Mouse (Mus musculus) CD4-positive, CD25-positive, alpha-beta regulatory T cell, adult 4 months (primary cell): ENCODE data around the gene Gm19402. TPM values are rescaled to one million over a fixed set of nuclear protein-coding genes. Genes with fewer than 3 reads are reported as not detected.
A peak's percentile ranks its signal among the peaks of the same experiment; 100 is the strongest.
"Not testable (repeated sequence)": the region's sequence is repeated elsewhere in the genome, so short reads cannot be mapped to it uniquely, and the experiment has no call there.

Experiments used
- ATAC-seq: one replicate; pipeline ENCODE4 v1.8.0; 2017
- polyA plus RNA-seq, 2 experiments: library from polyadenylated mRNA; unstranded; fragments of 100-300 nt; shearing (Covaris generic); gene quantifications; one replicate each; pipeline ENCODE4 v1.2.1; 2017

The Gm19402 gene
- polyA plus RNA-seq: not detected

- not testable (repeated sequence) for ATAC-seq
Observed at GRCm38 (mm10) chr10:77690356-77690807, at the start of gene Gm19402. Gene Gm19402 (minus strand): TSS chr10:77690757.

DNA sequence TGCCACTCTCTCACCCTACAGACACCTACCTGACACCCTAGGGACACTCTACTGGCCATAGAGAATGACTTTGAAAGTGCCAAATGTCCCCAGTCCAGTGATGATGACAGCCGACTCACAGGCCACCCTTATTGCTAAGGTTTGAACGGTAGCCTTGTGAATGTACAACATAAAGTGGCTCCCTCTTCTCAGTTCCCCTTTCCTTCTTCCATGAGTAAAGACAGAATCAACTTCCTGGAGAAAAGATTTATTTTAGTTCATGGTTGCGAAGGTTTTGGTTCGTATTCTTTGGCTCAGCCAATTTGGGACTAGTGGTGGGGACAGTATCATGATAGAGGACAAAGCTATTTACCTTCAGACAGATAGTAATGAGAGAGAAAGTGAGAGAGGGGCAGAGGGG lies 48.4 kb upstream of the Gm19402 start:
- ATAC-seq: no peak

DNA sequence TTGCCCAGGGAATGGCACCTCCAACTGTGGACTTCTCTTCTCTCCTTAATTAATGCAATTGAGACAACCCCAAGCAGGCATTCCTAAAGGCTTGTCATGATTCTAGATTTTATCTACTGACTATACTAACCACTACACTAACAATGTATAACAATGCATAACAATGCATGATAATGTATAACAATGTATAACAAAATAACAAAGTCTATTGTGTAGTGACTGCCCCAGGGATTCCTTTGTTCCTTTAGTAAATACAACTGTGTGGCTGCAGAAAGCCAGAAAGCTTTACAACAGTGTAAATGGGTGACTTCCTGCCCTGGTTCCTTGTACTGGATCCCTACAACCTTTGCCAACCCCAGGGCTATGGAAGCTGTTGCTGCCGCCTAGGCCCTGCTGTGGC lies 45.4 kb upstream of the Gm19402 start:
- ATAC-seq: no peak

DNA sequence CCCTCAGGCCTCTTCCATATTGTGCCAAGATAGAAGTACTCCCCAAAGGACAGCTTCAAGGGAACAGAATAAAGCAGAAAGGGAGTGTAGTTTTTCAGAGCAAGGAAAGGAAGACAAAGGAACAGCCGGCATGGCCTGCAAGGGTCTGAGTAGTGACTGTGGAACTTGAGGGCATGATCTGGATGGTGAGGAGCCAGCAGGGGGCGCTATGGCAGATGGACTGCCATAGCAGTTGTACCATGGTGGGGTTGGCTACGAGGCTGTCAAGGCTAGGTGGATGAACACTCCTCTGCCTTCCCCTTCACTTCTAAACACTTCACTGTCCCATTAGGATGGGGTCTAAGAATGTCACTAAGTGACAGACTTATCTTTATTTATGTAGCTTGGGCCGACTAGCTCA lies 38.7 kb upstream of the Gm19402 start:
- no peak for ATAC-seq

DNA sequence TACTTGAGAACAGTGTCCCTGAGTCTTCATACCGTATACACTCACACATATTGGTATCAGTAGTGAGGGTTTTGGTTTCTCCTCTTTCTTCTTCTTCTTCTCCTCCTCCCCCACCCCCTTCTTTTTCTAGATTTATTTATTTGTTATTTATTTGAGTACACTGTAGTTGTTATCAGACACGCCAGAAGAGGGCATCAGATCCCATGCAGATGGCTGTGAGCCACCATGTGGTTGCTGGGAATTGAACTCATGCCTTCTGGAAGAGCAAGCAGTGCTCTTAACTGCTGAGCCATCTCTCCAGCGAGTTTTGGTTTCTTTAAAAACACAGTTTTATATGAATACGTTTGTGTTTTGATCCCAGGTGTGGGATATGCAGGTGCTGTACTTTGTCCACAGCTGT lies 37.7 kb upstream of the Gm19402 start:
- ATAC-seq: no peak

DNA sequence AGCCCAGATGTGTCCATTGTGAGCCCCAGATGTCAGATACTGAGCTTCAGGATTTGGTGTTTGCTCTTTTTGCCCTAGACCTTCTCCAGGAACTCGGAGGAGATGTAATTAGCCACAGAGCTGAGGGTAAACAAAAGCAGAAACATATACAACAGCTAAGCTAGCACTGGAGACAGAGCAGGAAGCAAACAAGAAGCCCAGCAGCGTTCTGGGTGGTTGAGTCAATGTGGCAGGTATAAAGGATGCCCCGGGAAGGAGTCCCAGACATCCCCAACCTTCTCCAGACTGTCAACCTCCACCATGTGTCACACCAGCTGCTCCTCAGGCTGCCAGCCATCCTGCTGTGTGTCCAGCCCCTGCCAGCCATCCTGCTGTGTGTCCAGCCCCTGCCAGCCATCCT lies 35.6 kb upstream of the Gm19402 start, which contains the start of gene Gm10100:
Gm10100 (plus strand) TSS at position 301 of the 400 bp plus-strand sequence.
- ATAC-seq: no peak

GRCm38 (mm10) chr10:77724855-77725254 lies 34.3 kb upstream of the Gm19402 start:
- no peak for ATAC-seq

DNA sequence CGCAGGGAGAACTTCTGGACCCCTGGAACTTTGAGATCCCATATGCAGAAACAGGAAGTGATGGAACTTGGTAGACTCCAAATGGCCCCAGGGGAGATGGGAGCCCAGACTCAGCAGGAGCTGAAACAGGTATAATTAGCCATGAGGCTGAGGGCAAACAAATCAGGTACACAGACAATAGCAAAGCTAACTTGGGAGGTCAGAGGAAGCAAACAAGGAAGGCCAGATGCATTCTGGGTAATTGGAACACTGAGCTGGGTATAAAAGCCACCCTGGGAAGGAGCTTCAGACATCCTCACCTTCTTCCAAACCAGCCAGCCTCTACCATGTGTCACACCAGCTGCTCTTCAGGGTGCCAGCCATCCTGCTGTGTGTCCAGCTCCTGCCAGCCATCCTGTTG lies 29.7 kb upstream of the Gm19402 start, which contains the start of gene Krtap12-1:
Krtap12-1 (plus strand) TSS at position 301 of the 400 bp plus-strand sequence.
- ATAC-seq: not testable (repeated sequence)

DNA sequence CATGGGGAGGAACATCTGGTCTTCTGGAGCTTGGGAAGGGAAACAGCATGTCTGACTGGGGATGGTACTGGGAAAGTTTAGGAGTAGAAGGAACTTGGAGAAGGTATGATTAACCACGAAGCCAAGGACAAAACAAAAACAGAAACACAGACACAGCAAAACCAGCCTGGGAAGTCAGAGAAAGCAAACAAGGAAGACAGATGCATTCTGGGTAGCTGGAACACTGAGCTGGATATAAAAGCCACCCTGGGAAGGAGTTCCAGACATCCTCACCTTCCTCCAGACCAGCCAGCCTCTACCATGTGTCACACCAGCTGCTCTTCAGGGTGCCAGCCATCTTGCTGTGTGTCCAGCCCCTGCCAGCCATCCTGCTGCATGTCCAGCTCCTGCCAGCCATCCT lies 24.9 kb upstream of the Gm19402 start, which contains the start of gene Gm10142:
Gm10142 (plus strand) TSS at position 301 of the 400 bp plus-strand sequence.
- ATAC-seq: no peak

DNA sequence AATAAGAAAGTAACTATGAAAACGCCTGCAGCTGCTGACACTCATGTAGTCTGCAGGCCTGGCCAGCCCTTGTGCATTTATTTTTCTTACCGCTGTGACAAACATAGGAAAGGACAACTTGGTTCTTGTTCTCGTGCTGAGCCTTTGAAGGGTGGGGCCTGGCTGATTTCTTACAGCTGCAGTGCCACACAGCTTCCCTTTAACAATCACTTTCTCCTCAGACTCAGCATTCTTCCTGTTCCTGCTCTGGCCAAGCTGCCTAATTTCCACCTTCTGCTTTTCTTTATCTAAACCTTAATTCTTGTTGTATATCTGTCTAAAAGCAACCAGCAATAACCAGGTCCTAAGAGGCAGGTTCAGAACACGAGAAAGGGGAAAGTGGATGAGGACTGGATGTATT lies 23.2 kb upstream of the Gm19402 start:
- no peak for ATAC-seq

DNA sequence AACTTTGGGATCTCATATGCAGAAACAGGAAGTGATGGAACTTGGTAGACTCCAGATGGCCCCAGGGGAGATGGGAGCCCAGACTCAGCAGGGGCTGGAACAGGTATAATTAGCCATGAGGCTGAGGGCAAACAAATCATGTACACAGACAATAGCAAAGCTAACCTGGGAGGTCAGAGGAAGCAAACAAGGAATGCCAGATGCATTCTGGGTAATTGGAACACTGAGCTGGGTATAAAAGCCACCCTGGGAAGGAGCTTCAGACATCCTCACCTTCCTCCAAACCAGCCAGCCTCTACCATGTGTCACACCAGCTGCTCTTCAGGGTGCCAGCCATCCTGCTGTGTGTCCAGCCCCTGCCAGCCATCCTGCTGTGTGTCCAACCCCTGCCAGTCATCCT lies 20.6 kb upstream of the Gm19402 start, which contains the start of gene Gm10024:
Gm10024 (plus strand) TSS at position 301 of the 400 bp plus-strand sequence.
- not testable (repeated sequence) for ATAC-seq

DNA sequence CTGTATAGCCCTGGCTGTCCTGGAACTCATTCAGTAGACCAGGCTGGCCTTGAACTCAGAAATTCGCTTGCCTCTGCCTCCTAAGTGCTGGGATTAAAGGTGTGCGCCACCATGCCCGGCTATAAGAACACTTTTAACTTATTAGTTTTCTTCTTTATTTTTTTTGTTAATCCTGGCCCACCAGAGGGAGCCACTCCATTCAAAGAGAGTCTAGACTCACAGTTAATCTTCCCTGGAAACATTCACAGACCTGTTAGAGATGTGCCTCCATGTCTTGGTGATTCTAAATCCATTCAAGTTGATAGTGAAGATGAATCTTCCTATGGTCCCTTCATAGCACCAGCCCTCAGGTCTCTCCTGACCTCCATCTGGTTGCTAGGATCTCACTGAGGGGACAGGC lies 19.3 kb upstream of the Gm19402 start:
- no peak for ATAC-seq

- ATAC-seq: no peak
Observed at GRCm38 (mm10) chr10:77706326-77706725, 15.8 kb upstream of the Gm19402 start, which contains the start of gene Gm10272. Gene Gm10272 (plus strand): TSS chr10:77706626.

DNA sequence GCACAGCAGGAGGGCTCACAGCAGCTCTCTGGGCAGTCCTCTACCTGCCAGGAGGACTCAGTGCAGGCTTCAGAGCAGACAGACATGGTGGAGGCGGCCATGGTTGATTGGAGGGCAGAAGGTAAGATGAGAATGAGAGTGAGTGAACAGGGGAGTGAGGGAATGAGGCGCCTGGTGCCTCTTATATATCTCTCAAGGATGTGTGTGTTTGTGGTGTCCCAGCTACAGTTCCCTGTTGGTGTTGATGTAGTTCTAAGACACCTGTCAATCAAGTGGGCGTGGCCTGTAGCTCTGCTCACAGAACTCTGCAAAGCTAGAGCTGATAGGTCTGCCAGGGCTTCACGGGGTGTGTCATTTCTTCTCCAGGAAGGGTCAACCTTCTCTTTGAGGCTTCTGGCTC lies 6.6 kb upstream of the Gm19402 start, which contains the start of gene Gm9508:
Gm9508 (minus strand) TSS at position 101 of the 400 bp plus-strand sequence.
- no peak for ATAC-seq

- no peak for ATAC-seq
Observed at GRCm38 (mm10) chr10:77687021-77687420, 3.5 kb downstream of the Gm19402 start.

- no peak for ATAC-seq
Observed at GRCm38 (mm10) chr10:77685895-77686664, 4.5 kb downstream of the Gm19402 start, which contains the start of gene Tspear. Gene Tspear (plus strand): TSS chr10:77686569.

DNA sequence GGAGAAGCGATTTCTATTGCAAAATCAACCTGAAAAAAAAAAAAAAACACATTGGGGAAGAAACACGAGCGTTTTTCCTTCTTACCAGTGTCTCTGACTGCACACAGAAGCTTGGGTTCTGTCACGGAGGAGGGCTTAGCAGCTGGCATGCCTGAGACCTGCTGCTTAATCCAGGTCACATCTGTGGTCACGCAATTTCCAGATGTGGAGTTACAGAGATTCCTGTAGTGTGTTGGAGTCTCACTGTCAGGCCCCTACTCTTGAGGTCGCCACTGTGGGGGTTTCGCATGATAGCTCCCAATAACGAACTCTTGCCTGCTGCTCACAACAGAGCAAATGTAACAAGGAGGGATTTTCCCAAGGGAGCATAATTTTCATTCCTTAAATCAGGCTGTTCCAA lies 6.4 kb downstream of the Gm19402 start:
- no peak for ATAC-seq

GRCm38 (mm10) chr10:77682994-77683393 lies 7.6 kb downstream of the Gm19402 start:
- no peak for ATAC-seq

DNA sequence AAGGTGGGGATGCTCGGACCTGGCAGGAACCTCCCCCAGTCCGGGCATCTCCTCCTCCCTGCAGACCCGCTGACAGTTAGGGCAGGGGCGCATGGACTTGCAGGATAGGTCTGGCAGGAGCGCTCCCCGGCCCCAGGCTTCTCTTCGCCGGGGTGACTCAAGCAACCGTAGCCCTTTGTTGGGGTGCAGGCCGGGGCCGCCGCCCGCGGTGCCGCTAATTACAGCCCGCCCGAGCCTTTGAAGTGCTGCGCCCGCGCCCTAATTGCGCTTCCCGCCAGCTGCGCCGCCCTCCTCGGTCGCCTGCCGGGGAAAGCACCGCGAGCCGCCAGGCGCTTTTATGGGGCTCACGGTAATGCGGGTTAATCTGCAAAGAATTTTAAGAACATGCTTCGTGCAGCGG lies 13.0 kb downstream of the Gm19402 start:
- peak; percentile 57 for ATAC-seq

DNA sequence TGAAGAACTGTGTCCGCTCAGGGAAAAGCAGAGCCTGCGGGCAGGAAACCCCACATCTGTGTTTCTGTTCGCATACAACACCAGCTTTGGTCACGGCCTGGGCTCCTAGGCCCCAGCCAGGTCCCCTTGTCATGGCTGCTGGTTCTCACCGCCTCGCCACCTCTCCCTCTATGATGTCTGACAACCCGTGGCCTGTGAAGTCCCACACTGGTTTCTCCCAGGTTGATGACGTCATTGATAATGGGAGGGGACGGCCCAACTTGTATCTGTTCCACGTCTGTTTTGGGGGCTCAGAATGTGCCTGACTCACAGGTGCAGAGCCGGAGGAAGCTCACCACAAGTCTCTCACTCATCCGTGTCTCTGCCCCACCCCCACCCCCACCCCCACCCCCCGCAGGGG lies 16.8 kb downstream of the Gm19402 start:
- no peak for ATAC-seq

- no peak for ATAC-seq
Observed at GRCm38 (mm10) chr10:77671519-77671918, 19.0 kb downstream of the Gm19402 start.

GRCm38 (mm10) chr10:77670710-77671109 lies 19.8 kb downstream of the Gm19402 start:
- ATAC-seq: no peak

GRCm38 (mm10) chr10:77667402-77667801 lies 23.2 kb downstream of the Gm19402 start:
- ATAC-seq: no peak

GRCm38 (mm10) chr10:77666342-77666741 lies 24.2 kb downstream of the Gm19402 start:
- no peak for ATAC-seq
